Mouse (Mus musculus) erythroblast, embryonic 14.5 days (primary cell): ENCODE results near the gene Eri2.

Experiments
- GATA1 ChIP-seq: IDR thresholded peaks from 2 replicates; pipeline ENCODE4 v1.6.1; 2012; ENCODE audit warnings: low read length, inconsistent platforms, mixed read lengths
- TAL1 ChIP-seq: IDR thresholded peaks from 3 replicates; pipeline ENCODE4 v1.6.1; 2012; ENCODE audit warnings: low read length, inconsistent platforms, mixed read lengths

DNA sequence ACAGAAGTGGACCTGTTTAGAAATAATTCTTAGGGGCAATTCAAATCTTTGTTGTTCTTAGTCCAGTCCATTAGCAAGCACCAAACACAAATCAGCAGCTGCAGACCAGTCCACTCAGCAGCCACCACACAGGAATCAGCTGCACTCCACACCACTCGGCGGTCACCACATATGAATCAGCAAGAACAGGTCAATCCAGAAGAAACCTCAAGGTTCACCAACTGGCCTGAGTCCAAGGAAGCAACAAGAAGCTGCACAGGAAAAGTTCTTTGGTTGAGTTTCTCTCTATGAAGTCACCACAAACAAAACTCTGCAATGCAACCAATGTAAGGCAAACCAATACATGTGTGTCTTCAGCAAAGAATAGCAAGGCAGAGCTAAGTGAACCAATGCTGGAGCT, 66.2 kb downstream of the Eri2 start:
- TF ChIP-seq TAL1 (no peak), GATA1 (no peak)
